Mouse (Mus musculus): ENCODE results near the gene Fam20a. TPM values are rescaled to one million over a fixed set of nuclear protein-coding genes. Genes with fewer than 3 reads are reported as not detected.

Fam20a gene
- polyA plus RNA-seq, 1 experiment from 2014 or later: 3.9 TPM

DNA sequence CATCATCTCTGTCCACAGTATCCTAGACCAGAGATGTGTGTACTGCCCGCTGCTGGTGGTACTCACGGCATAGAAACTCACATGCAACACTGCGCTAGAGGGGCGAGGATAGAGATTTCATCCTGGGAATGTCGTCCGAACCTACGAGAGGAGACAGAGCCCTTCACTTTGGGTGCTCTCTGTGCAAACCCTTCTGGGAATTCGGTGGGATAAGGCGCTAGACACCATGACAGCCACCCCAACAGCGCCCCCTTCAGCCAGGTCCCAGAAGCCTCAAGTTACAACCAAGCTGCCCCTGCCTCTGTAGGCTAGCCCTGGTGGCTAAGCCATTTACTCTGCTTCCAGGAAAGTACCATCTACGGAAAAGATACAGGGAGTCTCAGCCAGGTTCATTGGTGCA, 47.5 kb downstream of the Fam20a start:
- Histone ChIP-seq H3K4me3 (ENCODE audit: low read depth, low read length) (no peak overlapping the region), H3K27ac (replicated peaks) (no peak overlapping the region), H3K4me2 (replicated peaks; ENCODE audit: low read depth) (no peak overlapping the region), H3K9me3 (ENCODE audit: control insufficient read depth, low read length) (no peaks in the 10 kb centered on the region), H3K9ac (ENCODE audit: low read length) (no peak overlapping the region), H3K4me1 (replicated peaks; ENCODE audit: control insufficient read depth, insufficient read depth) (no peaks in the 10 kb centered on the region; the same call in 1 of the 2 replicates), H3K36me3 (ENCODE audit: control insufficient read depth, insufficient read depth, low read length) (no peaks in the 10 kb centered on the region), H3K27me3 (ENCODE audit: control insufficient read depth, insufficient read depth, low read length) (no peaks in the 10 kb centered on the region)
- no peak for TF ChIP-seq EP300 (optimal IDR thresholded peaks at IDR 0.05)
- peak; percentile 26; the same call in 1 of the 2 replicates for TF ChIP-seq CTCF (IDR thresholded peaks at IDR 0.05; ENCODE audit: low read depth)
- ATAC-seq (ENCODE audit: low FRiP score, low TSS enrichment) (no peak), DNase-seq (ENCODE audit: low spot score) (no peak)
- 76% methylated on average over 11 of the region's 11 CpGs for WGBS

DNA sequence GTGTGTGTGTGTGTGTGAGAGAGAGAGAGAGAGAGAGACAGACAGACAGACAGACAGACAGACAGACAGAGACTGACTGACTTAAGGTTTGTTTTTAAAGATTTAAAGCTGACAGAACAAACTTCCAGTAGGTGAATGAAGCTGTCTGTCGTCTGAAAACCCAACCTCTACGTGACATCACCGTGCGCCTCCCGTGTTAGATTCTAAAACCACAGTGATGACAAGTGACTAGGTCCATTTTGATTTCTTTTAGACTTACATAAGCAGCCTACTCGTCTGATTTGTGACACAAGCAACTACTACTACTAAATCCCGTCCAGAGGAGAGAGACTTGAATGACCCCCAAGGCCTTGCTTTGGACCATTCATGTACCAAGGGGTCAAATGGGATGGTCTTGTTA, 48.3 kb downstream of the Fam20a start:
- ATAC-seq (ENCODE audit: low FRiP score, low TSS enrichment): no peak
- Histone ChIP-seq H3K36me3 (ENCODE audit: control insufficient read depth, insufficient read depth, low read length) (0 out of 2 replicates have a peak, but pooled peaks cover 3% of the 10 kb centered on the region), H3K9ac (ENCODE audit: low read length) (no peak overlapping the region), H3K4me2 (replicated peaks; ENCODE audit: low read depth) (no peak overlapping the region), H3K9me3 (ENCODE audit: control insufficient read depth, low read length) (no peaks in the 10 kb centered on the region), H3K4me3 (ENCODE audit: low read depth, low read length) (no peak overlapping the region), H3K4me1 (replicated peaks; ENCODE audit: control insufficient read depth, insufficient read depth) (no peaks in the 10 kb centered on the region; the same call in 1 of the 2 replicates), H3K27ac (replicated peaks) (no peak overlapping the region), H3K27me3 (ENCODE audit: control insufficient read depth, insufficient read depth, low read length) (no peaks in the 10 kb centered on the region)
- no peak for DNase-seq (ENCODE audit: low spot score)
- WGBS: 86% methylated on average over 7 of the region's 7 CpGs
- TF ChIP-seq EP300 (optimal IDR thresholded peaks at IDR 0.05): no peak
- TF ChIP-seq CTCF (IDR thresholded peaks at IDR 0.05; ENCODE audit: low read depth): no peak

DNA sequence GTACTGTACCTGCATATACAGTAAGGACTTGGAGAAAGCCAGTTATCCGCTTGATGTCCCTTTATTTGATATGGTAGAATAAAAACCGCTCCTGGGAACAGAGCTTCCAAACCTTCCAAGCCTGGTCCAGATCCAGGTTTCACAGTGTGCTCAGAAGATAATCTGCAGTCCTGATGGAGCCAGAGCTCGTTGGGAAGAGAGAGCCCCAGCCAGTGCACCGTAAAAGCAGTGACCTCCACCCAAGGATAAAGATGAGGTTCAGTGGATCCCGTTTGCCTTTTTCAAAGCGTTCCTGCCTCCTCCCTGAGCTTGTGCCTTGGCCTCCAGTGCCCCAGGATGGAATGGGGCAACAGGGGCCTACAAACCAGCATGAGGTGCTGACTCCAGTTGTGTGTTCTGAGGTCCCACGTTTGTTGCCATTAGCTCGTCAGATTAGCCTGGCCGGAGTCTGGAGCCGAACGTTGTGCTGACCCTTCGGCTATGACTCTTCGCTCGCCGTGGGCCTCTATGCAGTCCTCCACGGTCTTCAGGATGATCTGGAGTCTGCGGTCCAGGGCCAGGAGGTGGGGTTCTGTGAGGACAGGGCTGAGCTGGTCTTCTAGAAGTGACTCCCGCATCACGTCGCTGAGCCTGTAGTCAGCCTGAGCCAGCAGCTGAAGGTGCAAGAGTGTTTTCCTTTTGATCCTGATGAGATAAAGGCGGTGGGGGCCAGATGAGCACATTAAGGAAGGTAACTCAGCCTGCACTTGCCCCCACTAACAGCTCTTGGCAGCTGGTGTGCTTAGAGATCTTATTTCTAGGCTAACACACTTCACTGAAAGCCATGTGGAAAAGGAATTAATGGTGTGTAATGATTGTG, 49.0 kb downstream of the Fam20a start:
- Histone ChIP-seq H3K9me3 (ENCODE audit: control insufficient read depth, low read length) (no peaks in the 10 kb centered on the region), H3K9ac (ENCODE audit: low read length) (no peak overlapping the region), H3K27ac (replicated peaks) (no peak overlapping the region), H3K36me3 (ENCODE audit: control insufficient read depth, insufficient read depth, low read length) (0 out of 2 replicates have a peak, but pooled peaks cover 5% of the 10 kb centered on the region), H3K4me3 (ENCODE audit: low read depth, low read length) (no peak overlapping the region), H3K4me1 (replicated peaks; ENCODE audit: control insufficient read depth, insufficient read depth) (no peaks in the 10 kb centered on the region; the same call in 1 of the 2 replicates), H3K4me2 (replicated peaks; ENCODE audit: low read depth) (no peak overlapping the region), H3K27me3 (ENCODE audit: control insufficient read depth, insufficient read depth, low read length) (no peaks in the 10 kb centered on the region)
- DNase-seq (ENCODE audit: low spot score) (no peak), ATAC-seq (ENCODE audit: low FRiP score, low TSS enrichment) (no peak)
- no peak for TF ChIP-seq CTCF (IDR thresholded peaks at IDR 0.05; ENCODE audit: low read depth)
- 66% methylated on average over 21 of the region's 21 CpGs for WGBS

DNA sequence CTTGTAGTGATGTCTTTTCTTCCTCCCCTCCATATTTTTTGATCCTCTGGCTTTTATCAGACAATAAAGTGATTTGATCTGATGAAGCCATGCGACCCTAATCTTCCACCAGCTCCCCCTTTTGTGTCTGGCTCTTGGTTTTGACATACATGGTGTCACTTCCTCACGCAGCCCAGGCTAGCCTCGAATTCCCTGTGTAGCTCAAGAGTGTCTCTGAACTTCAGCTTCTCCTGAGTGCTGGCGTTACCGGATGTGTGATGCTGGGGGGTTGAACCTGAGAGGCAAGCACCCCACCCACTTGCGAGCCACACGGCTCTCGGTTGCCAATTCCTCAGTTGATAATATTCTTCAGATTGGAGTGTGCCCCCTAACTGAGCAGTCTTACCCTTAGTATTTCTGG, 49.7 kb downstream of the Fam20a start:
- H3K4me1 ChIP-seq (replicated peaks; ENCODE audit: control insufficient read depth, insufficient read depth): no peaks in the 10 kb centered on the region; the same call in 1 of the 2 replicates
- H3K36me3 ChIP-seq (ENCODE audit: control insufficient read depth, insufficient read depth, low read length): peaks cover 9% of the 10 kb centered on the region; the same call in 1 of the 2 replicates
- ATAC-seq (ENCODE audit: low FRiP score, low TSS enrichment) (no peak), DNase-seq (ENCODE audit: low spot score) (no peak)
- H3K9ac ChIP-seq (ENCODE audit: low read length): no peak overlapping the region
- WGBS: 90% methylated on average over 8 of the region's 8 CpGs
- H3K9me3 ChIP-seq (ENCODE audit: control insufficient read depth, low read length): no peaks in the 10 kb centered on the region
- no peak for TF ChIP-seq CTCF (IDR thresholded peaks at IDR 0.05; ENCODE audit: low read depth)
- no peak for TF ChIP-seq EP300 (optimal IDR thresholded peaks at IDR 0.05)
- no peak overlapping the region for H3K4me3 ChIP-seq (ENCODE audit: low read depth, low read length)
- no peak overlapping the region for H3K4me2 ChIP-seq (replicated peaks; ENCODE audit: low read depth)
- no peak overlapping the region for H3K27ac ChIP-seq (replicated peaks)
- no peaks in the 10 kb centered on the region for H3K27me3 ChIP-seq (ENCODE audit: control insufficient read depth, insufficient read depth, low read length)

DNA sequence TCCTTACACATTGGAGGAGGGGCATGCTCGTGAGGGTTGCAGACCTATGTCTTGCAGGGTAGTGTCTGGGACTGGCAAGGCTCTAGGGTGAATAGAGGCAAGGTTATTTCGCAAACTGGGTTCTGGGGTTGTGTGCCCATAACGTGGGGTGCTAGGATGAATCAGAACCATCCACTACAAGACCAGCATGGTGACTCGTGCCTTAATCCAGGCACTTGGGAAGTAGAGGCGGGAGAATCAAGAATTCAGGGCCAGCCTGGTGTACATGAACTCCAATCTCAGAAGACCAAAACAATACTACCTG, 50.1 kb downstream of the Fam20a start:
- Histone ChIP-seq H3K36me3 (ENCODE audit: control insufficient read depth, insufficient read depth, low read length) (peaks cover 13% of the 10 kb centered on the region; the same call in 1 of the 2 replicates), H3K4me2 (replicated peaks; ENCODE audit: low read depth) (no peak overlapping the region), H3K27me3 (ENCODE audit: control insufficient read depth, insufficient read depth, low read length) (no peaks in the 10 kb centered on the region), H3K9ac (ENCODE audit: low read length) (no peak overlapping the region), H3K4me3 (ENCODE audit: low read depth, low read length) (no peak overlapping the region), H3K27ac (replicated peaks) (peak overlapping the region; percentile 80; the same call in 1 of the 2 replicates), H3K4me1 (replicated peaks; ENCODE audit: control insufficient read depth, insufficient read depth) (no peaks in the 10 kb centered on the region; the same call in 1 of the 2 replicates), H3K9me3 (ENCODE audit: control insufficient read depth, low read length) (no peaks in the 10 kb centered on the region)
- DNase-seq (ENCODE audit: low spot score): no peak
- 69% methylated on average over 5 of the region's 5 CpGs for WGBS
- TF ChIP-seq CTCF (IDR thresholded peaks at IDR 0.05; ENCODE audit: low read depth) (no peak), EP300 (optimal IDR thresholded peaks at IDR 0.05) (no peak)
- ATAC-seq (ENCODE audit: low FRiP score, low TSS enrichment): 0 out of 2 replicates have a peak, but pooled peaks have one; percentile 1

Data from stomach, postnatal 0 days (tissue).